In genomic region chr4:119812775-119813174, GRCm38 (mm10) we compare ENCODE assay signal across 9 mouse cellular contexts.
DNase-seq lines count a peak whose midpoint lies in the region; ATAC-seq lines count a peak whose summit lies in the region.
"Had no signal": no experiment of that assay in that cellular context is flagged by ENCODE, and none has a peak within 500 bp of the region (broad histone marks: within the 10 kb centered on the region; RNA-seq: fewer than 3 reads in every experiment).

No protein-coding gene starts in this region.

- DNase-seq in embryo, embryonic 10.5 days (ENCODE audit: low spot score), result peak; percentile 9
- DNase-seq in embryo, embryonic 11 days, result no peak
- peak; percentile 55 for DNase-seq in 416B (ENCODE audit: low read depth)
- peak; percentile 88 for DNase-seq in cerebellum, adult 9-10 months
- DNase-seq in thymus, postnatal 14 days, result peak; percentile 54
- DNase-seq in gastrocnemius, postnatal 14 days, result no peak

- H3K4me1 ChIP-seq in hindbrain, embryonic 15.5 days (replicated peaks), result peaks cover 32% of the 10 kb centered on the region

- ATAC-seq in hindbrain, embryonic 15.5 days (ENCODE audit: low FRiP score, low read depth), result peak; percentile 39; the same call in 1 of the 2 replicates
- peak; percentile 92 for ATAC-seq in megakaryocyte-erythroid progenitor cell, adult 5-6 weeks (replicated peaks; ENCODE audit: low FRiP score, low TSS enrichment, poor library complexity, severe bottlenecking)

- no peak overlapping the region for H3K4me2 ChIP-seq in hindbrain, embryonic 15.5 days
- H3K4me2 ChIP-seq: embryonic facial prominence, embryonic 13.5 days had no signal

- H3K4me3 ChIP-seq in hindbrain, embryonic 15.5 days, result no peak overlapping the region
- H3K4me3 ChIP-seq: embryonic facial prominence, embryonic 13.5 days had no signal

- no peaks in the 10 kb centered on the region for H3K9me3 ChIP-seq in hindbrain, embryonic 15.5 days
- H3K9me3 ChIP-seq: embryonic facial prominence, embryonic 13.5 days had no signal

- H3K27me3 ChIP-seq in hindbrain, embryonic 15.5 days, result no peaks in the 10 kb centered on the region

- intact Hi-C loops in gastrocnemius, postnatal 14 days (cut with DNase I; ENCODE audit: low total_unique reads), result no loop called here

- no peak overlapping the region for H3K9ac ChIP-seq in hindbrain, embryonic 15.5 days
- H3K9ac ChIP-seq: embryonic facial prominence, embryonic 13.5 days had no signal

- H3K36me3 ChIP-seq in hindbrain, embryonic 15.5 days, result no peaks in the 10 kb centered on the region
- H3K36me3 ChIP-seq: embryonic facial prominence, embryonic 13.5 days had no signal

- 4% methylated on average over 2 of the region's 2 CpGs for WGBS in hindbrain, embryonic 15.5 days

- H3K27ac ChIP-seq in hindbrain, embryonic 15.5 days (replicated peaks), result no peak overlapping the region
- H3K27ac ChIP-seq: embryonic facial prominence, embryonic 13.5 days had no signal

Comparison
In these comparisons a context has a peak if more than half of its experiments do, and no peak if none do; other contexts are left out.
1. DNase-seq: peak in embryo, embryonic 10.5 days (single experiment), 416B (single experiment), cerebellum, adult 9-10 months (single experiment) and thymus, postnatal 14 days (single experiment); none in embryo, embryonic 11 days (single experiment) and gastrocnemius, postnatal 14 days (single experiment).